Mouse (Mus musculus) testis, postnatal 10 days (tissue): Measurements from ENCODE around the gene Stab2.

Experiments used
- DNase-seq: peaks from one replicate; pipeline ENCODE4 v3.0.0; 2021; ENCODE audit warnings: low spot score

The Stab2 gene

GRCm38 (mm10) chr10:86989838-86990237 is 18.0 kb downstream of the Stab2 start:
- no peak for DNase-seq

DNA sequence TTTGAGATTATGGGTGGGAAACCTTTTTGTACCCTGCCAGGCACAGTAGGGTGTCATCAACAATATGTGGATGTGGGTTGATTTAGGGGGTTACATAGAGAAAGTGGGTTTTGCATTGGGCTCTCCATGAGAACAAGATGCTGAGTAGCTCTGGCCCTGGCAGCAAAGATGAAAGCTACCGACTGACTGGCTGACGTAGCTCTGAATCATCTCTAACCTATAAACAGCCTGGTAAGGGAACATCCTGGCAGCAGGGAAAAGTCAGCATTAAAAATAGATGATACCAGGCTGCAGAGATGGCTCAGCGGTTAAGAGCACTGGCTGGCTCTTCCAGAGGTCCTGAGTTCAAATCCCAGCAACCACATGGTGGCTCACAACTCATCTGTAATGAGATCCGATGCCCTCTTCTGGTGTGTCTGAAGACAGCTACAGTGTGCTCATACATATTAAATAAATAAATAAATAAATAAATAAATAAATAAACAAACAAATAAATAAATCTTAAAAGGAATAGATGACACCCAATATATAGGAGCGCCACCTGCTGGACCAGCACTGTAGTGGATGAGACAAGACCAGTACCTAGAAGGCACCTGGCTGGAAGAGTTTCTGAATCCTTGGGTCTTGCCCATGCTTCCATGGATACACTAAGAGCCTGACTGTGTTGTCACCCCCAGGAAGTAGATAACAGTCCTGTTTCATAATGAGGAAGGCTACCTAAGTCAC is 31.7 kb downstream of the Stab2 start:
- DNase-seq = peak; percentile 80

DNA sequence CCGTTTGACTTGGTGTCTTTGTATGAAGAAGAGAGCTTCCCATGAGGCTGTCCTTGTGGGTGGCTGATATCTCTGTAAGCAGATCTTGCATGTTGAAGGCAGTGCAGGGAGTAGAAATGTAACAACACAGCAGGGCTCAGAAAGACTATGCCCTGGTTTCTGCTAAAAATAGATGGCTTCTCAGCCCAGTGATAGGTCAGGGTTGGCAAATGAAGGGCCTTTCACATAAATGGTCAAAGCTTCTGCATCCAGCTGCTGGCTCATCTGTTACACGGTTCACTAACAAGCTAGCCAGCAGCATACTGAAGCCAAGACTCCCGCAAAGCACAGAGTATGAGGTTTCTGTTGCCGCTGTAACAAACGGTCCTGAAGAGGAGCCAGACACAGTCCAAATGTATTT is 34.5 kb downstream of the Stab2 start:
- DNase-seq = no peak

- DNase-seq = no peak
These were observed 35.4 kb downstream of the Stab2 start for GRCm38 (mm10) chr10:86972503-86972826.

DNA sequence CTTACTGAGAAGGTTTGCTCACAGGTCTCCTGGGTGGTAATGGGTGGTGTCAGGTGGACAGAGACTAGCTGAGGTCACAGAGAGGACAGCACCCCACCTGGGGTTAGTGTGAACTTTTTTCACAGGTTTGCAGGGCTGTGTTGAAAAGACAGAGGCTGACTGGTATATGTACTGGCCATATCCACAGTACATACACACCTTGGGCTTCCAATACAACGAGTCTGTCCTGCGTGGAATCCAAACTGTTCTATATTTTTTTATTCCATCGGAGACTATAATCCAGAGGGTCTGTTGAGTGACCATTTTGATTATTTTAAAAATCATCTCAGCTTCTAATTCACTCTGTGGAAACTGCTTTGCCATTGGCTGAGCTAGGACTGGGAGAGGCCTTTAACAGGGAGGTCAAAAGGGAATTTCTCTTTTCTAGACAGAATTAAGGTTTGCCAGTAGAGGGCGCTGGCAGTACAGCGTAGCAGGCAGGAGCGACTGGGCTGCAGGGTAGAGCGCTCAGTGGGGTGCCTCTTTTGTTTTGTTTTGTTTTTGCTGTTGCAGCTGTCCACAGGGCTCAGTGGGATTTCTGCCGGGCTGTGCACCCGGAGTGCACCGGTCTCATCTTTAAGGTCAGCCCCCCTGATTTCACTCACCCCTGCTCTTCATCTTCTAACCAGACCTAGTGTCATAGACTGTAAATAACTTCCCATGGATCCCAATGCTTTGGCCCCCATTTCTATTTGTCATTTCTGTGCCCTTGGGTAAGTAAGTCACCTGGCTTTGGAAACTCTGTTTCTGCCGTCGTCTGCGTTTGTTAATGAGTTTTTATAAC is 35.9 kb downstream of the Stab2 start:
- DNase-seq = peak; percentile 81

- no peak for DNase-seq
These were observed 38.5 kb downstream of the Stab2 start for GRCm38 (mm10) chr10:86969346-86969745.

DNA sequence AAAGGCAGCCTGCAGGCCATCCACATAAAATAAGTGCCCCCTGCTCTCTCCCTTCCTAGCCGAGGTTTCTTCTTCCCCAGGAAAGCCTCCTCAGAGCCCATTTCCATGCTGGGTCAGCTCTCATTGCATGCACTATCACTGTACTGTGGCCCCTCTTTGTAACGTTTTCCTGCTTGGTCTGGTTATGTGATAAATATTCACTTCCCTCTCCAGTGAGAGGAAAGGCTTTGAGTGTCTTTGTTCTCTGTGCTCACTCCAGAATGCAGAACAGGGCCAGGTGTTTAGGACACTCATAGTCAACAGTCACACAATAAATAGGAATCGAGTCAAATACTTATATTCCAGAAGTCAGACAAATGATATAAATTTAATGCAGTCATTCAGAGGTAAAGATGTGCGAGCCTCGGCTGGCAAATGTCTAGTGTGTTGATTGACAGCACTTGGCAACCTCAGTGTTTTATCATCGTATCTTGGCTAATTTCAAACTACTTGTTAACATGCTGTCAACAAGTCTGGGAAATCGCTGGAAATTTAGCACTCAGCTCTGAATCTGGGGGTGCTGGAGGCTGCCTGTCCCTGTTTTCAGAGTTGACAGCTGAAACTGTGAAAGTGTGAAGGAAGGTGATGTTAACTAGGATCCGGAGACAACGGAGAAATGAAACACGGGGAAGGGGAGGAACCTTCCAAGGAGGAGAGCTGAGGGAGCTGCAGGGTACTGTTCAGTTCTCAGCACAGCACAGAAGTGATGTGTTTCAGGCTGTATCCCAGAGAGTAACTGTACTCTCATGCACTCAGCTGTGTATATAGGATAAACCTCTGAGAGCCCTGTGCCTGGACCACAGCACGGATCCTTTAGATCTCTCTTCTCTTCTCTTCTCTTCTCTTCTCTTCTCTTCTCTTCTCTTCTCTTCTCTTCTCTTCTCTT is 46.0 kb downstream of the Stab2 start:
- no peak for DNase-seq

GRCm38 (mm10) chr10:86955299-86955698 is 52.5 kb downstream of the Stab2 start:
- no peak for DNase-seq

GRCm38 (mm10) chr10:86952696-86953095 is 55.1 kb downstream of the Stab2 start:
- DNase-seq = no peak

- DNase-seq = no peak
These were observed 57.0 kb downstream of the Stab2 start for GRCm38 (mm10) chr10:86950806-86951205.

- no peak for DNase-seq
These were observed 57.9 kb downstream of the Stab2 start for GRCm38 (mm10) chr10:86949886-86950285.

DNA sequence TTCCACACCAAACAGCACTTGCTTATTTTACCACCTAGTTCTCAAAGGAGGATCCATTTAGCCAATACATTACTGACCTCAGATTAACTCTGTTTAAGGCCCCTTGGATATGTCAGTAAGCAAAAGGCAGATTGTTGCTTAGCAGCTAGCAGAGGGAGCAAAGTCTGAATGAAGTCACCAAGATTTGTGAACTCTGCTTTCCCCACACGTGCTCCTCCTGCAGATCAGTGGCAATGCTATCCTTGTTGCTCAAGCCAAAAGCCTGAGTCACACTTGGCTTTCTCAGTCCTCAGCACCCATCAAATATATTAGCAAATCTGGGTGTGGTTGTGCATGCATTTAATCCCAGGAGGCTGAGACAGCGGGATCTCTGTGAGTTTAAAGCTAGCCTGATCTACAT is 60.3 kb downstream of the Stab2 start:
- DNase-seq = no peak

GRCm38 (mm10) chr10:86940591-86940990 is 67.2 kb downstream of the Stab2 start:
- no peak for DNase-seq

- no peak for DNase-seq
These were observed 73.4 kb downstream of the Stab2 start for GRCm38 (mm10) chr10:86934376-86934775.

- DNase-seq = no peak
These were observed 73.9 kb downstream of the Stab2 start for GRCm38 (mm10) chr10:86933906-86934305.

GRCm38 (mm10) chr10:86933180-86933695 is 74.6 kb downstream of the Stab2 start:
- peak; percentile 59 for DNase-seq

DNA sequence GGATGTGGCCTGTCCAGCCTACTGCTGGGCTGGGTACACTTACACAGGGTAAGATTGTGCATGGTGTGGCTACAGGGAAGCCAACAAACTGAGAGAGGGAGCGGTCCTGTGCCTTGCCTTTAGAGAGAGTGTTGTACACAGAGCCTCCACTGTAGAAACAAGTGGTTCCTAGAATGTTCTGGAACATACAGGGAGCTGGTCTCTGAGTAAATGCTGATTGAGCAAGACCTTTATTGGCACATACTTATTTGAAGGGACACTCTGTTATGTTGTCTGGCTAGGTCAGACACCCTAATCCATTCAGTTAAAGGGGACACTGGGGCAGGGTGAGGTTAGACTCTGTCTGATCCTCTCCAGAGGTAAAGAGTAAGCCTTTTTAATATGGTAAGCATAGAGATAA is 84.2 kb downstream of the Stab2 start:
- DNase-seq = no peak

DNA sequence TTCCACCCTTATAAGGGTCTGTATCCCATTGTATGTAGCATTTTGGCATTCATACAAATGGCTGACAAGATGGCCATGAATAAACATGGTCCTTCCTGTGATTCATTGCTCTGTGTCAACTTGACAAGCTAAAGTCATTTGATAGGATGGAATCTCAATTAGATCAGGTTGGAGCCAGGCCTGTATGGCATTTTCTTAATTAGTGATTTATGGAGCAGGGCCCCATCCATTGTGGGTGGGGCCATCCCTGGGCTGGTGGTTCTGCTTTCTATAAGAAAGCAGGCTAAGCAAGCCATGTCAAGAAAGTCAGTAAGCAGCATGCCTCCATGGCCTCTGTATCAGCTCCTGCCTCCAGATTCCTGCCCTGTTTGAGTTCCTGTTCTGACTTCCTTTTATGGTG is 92.2 kb downstream of the Stab2 start:
- DNase-seq = no peak

DNA sequence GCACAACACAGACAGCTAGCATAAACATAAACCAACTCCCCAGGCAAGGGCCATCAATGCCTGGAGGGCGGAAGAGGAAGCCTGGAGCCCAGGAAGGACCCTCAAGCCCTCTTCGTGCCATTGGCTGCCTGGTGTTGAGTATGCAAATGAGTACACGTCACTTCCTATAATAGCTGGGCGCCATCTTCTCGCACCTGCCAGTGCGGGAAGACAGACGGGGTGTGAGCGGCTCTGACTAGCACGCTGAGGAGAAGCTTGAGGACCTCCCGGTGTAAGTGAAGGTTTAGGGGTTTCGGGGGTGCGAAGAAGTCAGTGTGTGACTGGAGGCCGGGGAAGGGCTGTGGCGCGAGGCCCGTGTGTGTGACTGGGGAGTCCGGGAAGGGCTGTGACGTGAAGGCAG is 99.3 kb downstream of the Stab2 start:
- no peak for DNase-seq

- no peak for DNase-seq
These were observed 100.8 kb downstream of the Stab2 start for GRCm38 (mm10) chr10:86907043-86907442.

DNA sequence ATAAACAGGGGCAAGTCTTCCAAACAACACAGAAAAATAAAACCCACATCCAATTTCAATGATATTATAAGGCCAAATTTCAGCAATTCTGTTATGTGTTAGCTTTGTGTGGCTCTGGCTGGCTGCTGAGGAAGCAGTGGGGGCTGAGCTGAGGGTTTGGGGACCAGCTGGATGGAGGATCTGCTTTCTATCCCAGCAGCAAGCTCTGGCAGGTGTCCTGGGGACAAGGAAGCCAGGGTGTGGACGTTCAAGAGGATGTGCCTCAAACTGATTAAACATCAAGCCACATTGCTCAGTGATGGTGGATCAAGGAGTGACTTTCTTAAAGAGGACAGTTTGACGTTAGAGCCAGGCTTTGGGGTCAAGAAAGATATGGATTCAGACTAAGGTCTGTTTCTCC is 112.3 kb downstream of the Stab2 start:
- DNase-seq = no peak

DNA sequence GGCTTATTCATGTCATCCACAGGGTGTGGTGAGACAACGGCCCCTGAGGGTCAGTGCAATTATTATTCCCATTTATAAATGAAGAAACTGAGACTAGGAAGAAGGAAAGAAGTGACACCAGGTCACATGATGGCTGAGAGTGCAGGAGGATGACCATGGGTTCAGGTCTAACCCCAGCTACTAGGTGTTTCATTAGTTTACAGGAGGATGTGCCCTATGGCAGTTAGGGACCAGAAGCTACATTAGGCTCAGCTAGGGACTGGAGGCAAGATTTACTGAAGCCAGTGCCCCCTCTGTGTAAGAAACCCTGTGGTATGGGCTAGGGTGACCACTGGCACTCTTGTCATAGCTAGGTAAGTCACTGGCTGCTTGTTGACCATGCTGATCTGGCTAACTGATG is 116.8 kb downstream of the Stab2 start:
- no peak for DNase-seq
